Mouse (Mus musculus) gastrocnemius, adult 8-10 months (tissue): ENCODE data around the gene Slc12a1. TPM values are rescaled to one million over a fixed set of nuclear protein-coding genes. Genes with fewer than 3 reads are reported as not detected.
A peak's percentile ranks its signal among the peaks of the same experiment; 100 is the strongest.
"Not testable (repeated sequence)": the region's sequence is repeated elsewhere in the genome, so short reads cannot be mapped to it uniquely, and the experiment has no call there.

ENCODE experiments used
- DNase-seq, 2 experiments: peaks; one replicate each; pipeline ENCODE4 v3.0.0; 2022; ENCODE audit warnings: low spot score in 2 of 2
- total RNA-seq, 4 experiments: library from RNA; stranded (reverse); gene quantifications; 2 replicates each; pipeline ENCODE4 v1.2.4; 2022

Gene Slc12a1
- not detected for total RNA-seq

GRCm38 (mm10) chr2:125152388-125152787 lies at the start of gene Slc12a1:
Gene Slc12a1 (plus strand): TSS chr2:125152505.
- DNase-seq, result no peak

GRCm38 (mm10) chr2:125104491-125104890 lies 47.8 kb upstream of the Slc12a1 start:
- not testable (repeated sequence) for DNase-seq

GRCm38 (mm10) chr2:125106536-125106935 lies 45.8 kb upstream of the Slc12a1 start:
- not testable (repeated sequence) for DNase-seq

- DNase-seq, result no peak
These were observed 32.8 kb upstream of the Slc12a1 start for GRCm38 (mm10) chr2:125119381-125120110.

- no peak for DNase-seq
These were observed 30.0 kb upstream of the Slc12a1 start for GRCm38 (mm10) chr2:125122288-125122623.

GRCm38 (mm10) chr2:125122624-125123476 lies 29.5 kb upstream of the Slc12a1 start:
- DNase-seq, result peak in 1 of 2 experiments; percentile 5

GRCm38 (mm10) chr2:125123477-125123852 lies 28.8 kb upstream of the Slc12a1 start, which contains the start of gene Myef2:
Gene Myef2 (minus strand): TSS chr2:125123661.
- DNase-seq, result peak; percentile 39 to 45

GRCm38 (mm10) chr2:125125824-125126223 lies 26.5 kb upstream of the Slc12a1 start:
- no peak for DNase-seq

- DNase-seq, result no peak
These were observed 25.5 kb upstream of the Slc12a1 start for GRCm38 (mm10) chr2:125126792-125127191.

GRCm38 (mm10) chr2:125134113-125134512 lies 18.2 kb upstream of the Slc12a1 start:
- DNase-seq, result no peak

- no peak for DNase-seq
These were observed 16.1 kb upstream of the Slc12a1 start, which contains the start of gene Ctxn2 for GRCm38 (mm10) chr2:125135903-125136811. Gene Ctxn2 (plus strand): TSS chr2:125136692.

- DNase-seq, result no peak
These were observed 15.5 kb upstream of the Slc12a1 start for GRCm38 (mm10) chr2:125136846-125137245.

GRCm38 (mm10) chr2:125142336-125142735 lies 10.0 kb upstream of the Slc12a1 start:
- no peak for DNase-seq

GRCm38 (mm10) chr2:125154294-125154693 lies 2.0 kb downstream of the Slc12a1 start:
- no peak for DNase-seq

- no peak for DNase-seq
These were observed 3.2 kb downstream of the Slc12a1 start for GRCm38 (mm10) chr2:125155504-125155903.

- no peak for DNase-seq
These were observed 9.7 kb downstream of the Slc12a1 start for GRCm38 (mm10) chr2:125162012-125162470.

- no peak for DNase-seq
These were observed 26.0 kb downstream of the Slc12a1 start for GRCm38 (mm10) chr2:125178225-125178798.

GRCm38 (mm10) chr2:125187904-125188303 lies 35.6 kb downstream of the Slc12a1 start:
- DNase-seq, result no peak

GRCm38 (mm10) chr2:125189197-125189596 lies 36.9 kb downstream of the Slc12a1 start:
- DNase-seq, result no peak

GRCm38 (mm10) chr2:125192905-125193304 lies 40.6 kb downstream of the Slc12a1 start:
- DNase-seq, result no peak

- no peak for DNase-seq
These were observed 44.5 kb downstream of the Slc12a1 start for GRCm38 (mm10) chr2:125196771-125197170.
